ENCODE assay signal across 20 mouse cellular contexts in the genomic region with DNA sequence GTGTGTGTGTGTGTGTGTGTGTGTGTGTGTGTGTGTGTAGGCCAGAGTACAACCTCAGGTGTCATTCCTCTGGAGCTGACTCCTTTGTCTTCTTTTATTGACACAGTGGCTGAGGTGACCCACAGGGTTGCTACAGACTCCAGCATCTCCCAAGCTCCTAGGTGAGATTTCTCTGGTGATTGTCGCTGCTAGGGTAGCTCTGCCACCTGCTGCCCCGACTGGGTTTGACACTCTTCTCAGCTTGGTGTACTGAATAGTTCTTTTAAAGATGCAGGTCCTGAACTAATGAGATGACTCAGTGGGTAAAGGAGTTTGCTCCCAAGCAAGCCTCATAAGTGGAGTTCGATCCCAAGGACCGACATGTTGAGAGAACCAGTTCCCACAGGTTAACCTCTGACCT. TPM values are rescaled to one million over a fixed set of nuclear protein-coding genes. Genes with fewer than 3 reads are reported as not detected.
DNase-seq lines count a peak whose midpoint lies in the region; ATAC-seq and TF ChIP-seq lines count a peak whose summit lies in the region.
"Had no signal": no experiment of that assay in that cellular context is flagged by ENCODE, and none has a peak within 500 bp of the region (broad histone marks: within the 10 kb centered on the region; RNA-seq: fewer than 3 reads in every experiment).

No protein-coding gene starts in this region.

- no peak overlapping the region for H3K27ac ChIP-seq in kidney, adult 2 months (ENCODE audit: insufficient read depth, low read depth, low read length)
- no peak overlapping the region for H3K27ac ChIP-seq in lung, postnatal 0 days (ENCODE audit: low read length)
- H3K27ac ChIP-seq in CH12.LX (ENCODE audit: insufficient read depth, low read depth): no peak overlapping the region
- H3K27ac ChIP-seq: embryonic facial prominence, embryonic 10.5 days; hindbrain, embryonic 15.5 days; kidney, embryonic 15.5 days; limb, embryonic 12.5 days; macrophage; midbrain, embryonic 12.5 days had no signal

- no peak for ATAC-seq in lung, postnatal 0 days
- ATAC-seq: activated CD4-positive, CD25-positive, alpha-beta regulatory T cell, adult 4 months; forebrain, embryonic 14.5 days had no signal

- peaks cover 12% of the 10 kb centered on the region for H3K4me1 ChIP-seq in kidney, adult 2 months (ENCODE audit: control insufficient read depth, insufficient read depth, low read length)
- H3K4me1 ChIP-seq in lung, postnatal 0 days (ENCODE audit: insufficient read depth, low read depth, low read length): no peaks in the 10 kb centered on the region
- H3K4me1 ChIP-seq in CH12.LX (ENCODE audit: control insufficient read depth in 1 of 2, insufficient read depth in 2 of 2): peaks cover 0 to 20% of the 10 kb centered on the region in 2 experiments; a peak in 2 of 4 replicates
- H3K4me1 ChIP-seq: hindbrain, embryonic 15.5 days had no signal

- WGBS in kidney, adult 2 months: 51% methylated on average over 4 of the region's 4 CpGs
- WGBS in lung, postnatal 0 days: 51% methylated on average over 4 of the region's 4 CpGs

- H3K79me2 ChIP-seq in CH12.LX (replicated peaks; ENCODE audit: control insufficient read depth, extremely low read depth, insufficient read depth, poor library complexity, severe bottlenecking): no peaks in the 10 kb centered on the region

- dilution Hi-C loops in CH12.LX (cut with MboI; ENCODE audit: extremely low pct_ligation_motif_present, extremely low pct_unique_long_range_greater_than_20kb, low sequenced_read_pairs): no loop called here

- H3K36me3 ChIP-seq in kidney, adult 2 months (ENCODE audit: control insufficient read depth, insufficient read depth, low read length): no peaks in the 10 kb centered on the region
- H3K36me3 ChIP-seq in lung, postnatal 0 days (ENCODE audit: insufficient read depth, low read length): no peaks in the 10 kb centered on the region
- H3K36me3 ChIP-seq in CH12.LX (replicated peaks in 1 of 2; ENCODE audit: control insufficient read depth in 1 of 2, insufficient read depth in 1 of 2, low read length in 1 of 2): no peaks in the 10 kb centered on the region
- H3K36me3 ChIP-seq: embryonic facial prominence, embryonic 10.5 days; hindbrain, embryonic 15.5 days; kidney, embryonic 15.5 days; limb, embryonic 12.5 days; midbrain, embryonic 12.5 days had no signal

- H3K9ac ChIP-seq in lung, postnatal 0 days (replicated peaks; ENCODE audit: low read depth): no peak overlapping the region
- H3K9ac ChIP-seq in CH12.LX (ENCODE audit: insufficient read depth, low read depth): no peak overlapping the region
- H3K9ac ChIP-seq: hindbrain, embryonic 15.5 days; kidney, embryonic 15.5 days; limb, embryonic 12.5 days; midbrain, embryonic 12.5 days had no signal

- TF ChIP-seq RAD21 in CH12.LX (IDR thresholded peaks at IDR 0.05; ENCODE audit: low read depth, low read length): peak; percentile 47

- no peak overlapping the region for H3K4me2 ChIP-seq in lung, postnatal 0 days (replicated peaks; ENCODE audit: low read depth, low read length)
- H3K4me2 ChIP-seq in CH12.LX (ENCODE audit: insufficient read depth, low read depth, poor library complexity, severe bottlenecking): no peak overlapping the region
- H3K4me2 ChIP-seq: heart, embryonic 11.5 days; hindbrain, embryonic 15.5 days; kidney, embryonic 15.5 days; limb, embryonic 12.5 days; midbrain, embryonic 12.5 days had no signal

- in situ Hi-C loops in CH12.LX (cut with MboI; ENCODE audit: low pct_ligation_motif_present, low pct_unique_long_range_greater_than_20kb, low sequenced_read_pairs): no loop called here

- no peaks in the 10 kb centered on the region for H3K27me3 ChIP-seq in kidney, adult 2 months (replicated peaks; ENCODE audit: control insufficient read depth, insufficient read depth, low read length)
- no peaks in the 10 kb centered on the region for H3K27me3 ChIP-seq in lung, postnatal 0 days (replicated peaks; ENCODE audit: insufficient read depth, low read length)
- H3K27me3 ChIP-seq in CH12.LX (replicated peaks): peaks cover 37% of the 10 kb centered on the region
- H3K27me3 ChIP-seq: limb, embryonic 12.5 days had no signal

- H3K9me3 ChIP-seq in lung, postnatal 0 days (ENCODE audit: low read length): no peaks in the 10 kb centered on the region
- H3K9me3 ChIP-seq in CH12.LX (replicated peaks; ENCODE audit: low read length): no peaks in the 10 kb centered on the region
- H3K9me3 ChIP-seq: embryonic facial prominence, embryonic 10.5 days; hindbrain, embryonic 15.5 days; kidney, embryonic 15.5 days; limb, embryonic 12.5 days; midbrain, embryonic 12.5 days had no signal

- no peak for DNase-seq in kidney, adult 2 months
- no peak for DNase-seq in kidney, adult 18-20 months
- DNase-seq in lung, postnatal 0 days (ENCODE audit: low spot score): no peak
- DNase-seq in lung, postnatal 25 days (ENCODE audit: low spot score): no peak
- no peak for DNase-seq in CH12.LX (ENCODE audit: extremely low read depth)
- peak; percentile 23 for DNase-seq in brain, embryonic 14.5 days (ENCODE audit: low read depth)
- no peak for DNase-seq in embryo, embryonic 10 days (ENCODE audit: low spot score)
- DNase-seq: adrenal gland, postnatal 36 days; heart, postnatal 36 days; thymus, adult 2 months had no signal

- no peak for TF ChIP-seq POLR2A in kidney, adult 2 months (IDR thresholded peaks at IDR 0.05; ENCODE audit: low read depth, low read length)
- TF ChIP-seq POLR2A in CH12.LX (IDR thresholded peaks at IDR 0.05; ENCODE audit: low read depth, low read length): no peak
- TF ChIP-seq POLR2A in brain, embryonic 14.5 days (IDR thresholded peaks at IDR 0.05; ENCODE audit: borderline replicate concordance, extremely low read depth, insufficient read depth, insufficient read length, poor library complexity, severe bottlenecking): no peak

- no peak overlapping the region for H3K4me3 ChIP-seq in kidney, adult 2 months (ENCODE audit: insufficient read depth, low read depth, low read length)
- H3K4me3 ChIP-seq in lung, postnatal 0 days (ENCODE audit: low read depth, low read length): no peak overlapping the region
- no peak overlapping the region for H3K4me3 ChIP-seq in CH12.LX (replicated peaks in 1 of 3; ENCODE audit: low read depth in 2 of 3, low read length in 2 of 3, poor library complexity in 1 of 3)
- H3K4me3 ChIP-seq: embryonic facial prominence, embryonic 10.5 days; hindbrain, embryonic 15.5 days; kidney, embryonic 15.5 days; limb, embryonic 12.5 days; midbrain, embryonic 12.5 days had no signal

- peak; percentile 34; the same call in 1 of the 2 replicates for TF ChIP-seq CTCF in kidney, adult 2 months (conservative IDR thresholded peaks at IDR 0.05; ENCODE audit: insufficient read depth, insufficient read length, low read depth, low read length)
- peak; percentile 22; the same call in 1 of the 2 replicates for TF ChIP-seq CTCF in lung, postnatal 0 days (IDR thresholded peaks at IDR 0.05)
- TF ChIP-seq CTCF in CH12.LX (conservative IDR thresholded peaks at IDR 0.05 in 1 of 2, IDR thresholded peaks at IDR 0.05 in 1 of 2; ENCODE audit: low read depth in 2 of 2, low read length in 2 of 2): peak in 1 of 2 experiments; percentile 47; a peak in 2 of 4 replicates
- peak; percentile 31; the same call in 1 of the 2 replicates for TF ChIP-seq CTCF in brain, embryonic 14.5 days (IDR thresholded peaks at IDR 0.05; ENCODE audit: borderline replicate concordance, extremely low read depth, insufficient read depth, insufficient read length)

- no peak for TF ChIP-seq EP300 in lung, postnatal 0 days (IDR thresholded peaks at IDR 0.05)
- no peak for TF ChIP-seq EP300 in CH12.LX (IDR thresholded peaks at IDR 0.05; ENCODE audit: low read length)

TF ChIP-seq in CH12.LX, 34 proteins besides CTCF, POLR2A, EP300 and RAD21:
- TF ChIP-seq SMC3 (IDR thresholded peaks at IDR 0.05; ENCODE audit: low read depth, low read length) (peak; percentile 51), MXI1 (IDR thresholded peaks at IDR 0.05; ENCODE audit: low read depth, low read length) (no peak), PAX5 (IDR thresholded peaks at IDR 0.05; ENCODE audit: low read length) (no peak), KAT2A (IDR thresholded peaks at IDR 0.05; ENCODE audit: insufficient replicate concordance, low read length) (no peak)

RNA-seq across cellular contexts. Expression of a gene that starts 3.2 kb away (rescaled TPM):
- polyA plus RNA-seq in kidney, adult 2 months (2012; rRNA removed): 27.0 and 30.3 TPM in 2 replicates
- 194 and 256 TPM in 2 replicates for polyA plus RNA-seq in lung, postnatal 0 days (2015; fragmentation: Nextera tagmentation; extraction: Ambion mirVana)
- total RNA-seq in CH12.LX (2012; rRNA removed) (not detected in 2 replicates), CH12.LX (2014; rRNA removed) (not detected in 2 replicates)
- polyA plus RNA-seq in CH12.LX (2012; ENCODE audit: insufficient read length, low read depth): not detected in 2 replicates
- polyA plus RNA-seq in brain, embryonic 14.5 days (2012; rRNA removed): not detected in 2 replicates
- total RNA-seq: neutrophil, adult 5-6 weeks had no signal
- polyA plus RNA-seq: activated CD4-positive, CD25-positive, alpha-beta regulatory T cell, adult 4 months; forebrain, embryonic 14.5 days; heart, embryonic 11.5 days; hindbrain, embryonic 15.5 days; limb, embryonic 12.5 days; macrophage; midbrain, embryonic 12.5 days had no signal

RNA-seq across cellular contexts. Expression of a gene that starts 31.5 kb away (rescaled TPM):
- 14.3 and 14.6 TPM in 2 replicates for polyA plus RNA-seq in kidney, adult 2 months (2012; rRNA removed)
- 14.4 and 15.5 TPM in 2 replicates for polyA plus RNA-seq in lung, postnatal 0 days (2015; fragmentation: Nextera tagmentation; extraction: Ambion mirVana)
- total RNA-seq in CH12.LX (2012; rRNA removed) (not detected in 2 replicates), CH12.LX (2014; rRNA removed) (not detected in 2 replicates)
- not detected in 2 replicates for polyA plus RNA-seq in CH12.LX (2012; ENCODE audit: insufficient read length, low read depth)
- polyA plus RNA-seq in brain, embryonic 14.5 days (2012; rRNA removed): 10.9 and 13.7 TPM in 2 replicates
- total RNA-seq: neutrophil, adult 5-6 weeks had no signal

RNA-seq across cellular contexts. Expression of a gene that starts 38.8 kb away (rescaled TPM):
- polyA plus RNA-seq in kidney, adult 2 months (2012; rRNA removed): 0.98 and 1.5 TPM in 2 replicates
- 0.17 and 0.38 TPM in 2 replicates for polyA plus RNA-seq in lung, postnatal 0 days (2015; fragmentation: Nextera tagmentation; extraction: Ambion mirVana)
- total RNA-seq in CH12.LX (2012; rRNA removed): not detected in 2 replicates
- not detected in 2 replicates for total RNA-seq in CH12.LX (2014; rRNA removed)
- polyA plus RNA-seq in CH12.LX (2012; ENCODE audit: insufficient read length, low read depth): not detected in 2 replicates
- polyA plus RNA-seq in brain, embryonic 14.5 days (2012; rRNA removed): 1.9 and 2.1 TPM in 2 replicates
- total RNA-seq: adrenal gland, postnatal 36 days; neutrophil, adult 5-6 weeks had no signal
- polyA plus RNA-seq: activated CD4-positive, CD25-positive, alpha-beta regulatory T cell, adult 4 months; limb, embryonic 12.5 days; macrophage had no signal

Comparison
In these comparisons a context has a peak if more than half of its experiments do, and no peak if none do; other contexts are left out.
1. RNA of a gene that starts 3.2 kb away (polyA plus RNA-seq): 194 to 256 TPM in lung, postnatal 0 days and 27.0 to 30.3 TPM in kidney, adult 2 months; not detected in CH12.LX and not detected in brain, embryonic 14.5 days; every median in the first group is over 10 times any median in the second.
2. RNA of a gene that starts 31.5 kb away (polyA plus RNA-seq): 14.3 to 14.6 TPM in kidney, adult 2 months, 14.4 to 15.5 TPM in lung, postnatal 0 days and 10.9 to 13.7 TPM in brain, embryonic 14.5 days; not detected in CH12.LX; every median in the first group is over 10 times any median in the second.